Mouse (Mus musculus) left cerebral cortex, postnatal 14 days (tissue): ENCODE measurements around the gene Xkr7. TPM values are rescaled to one million over a fixed set of nuclear protein-coding genes. Genes with fewer than 3 reads are reported as not detected.
A peak's percentile ranks its signal among the peaks of the same experiment; 100 is the strongest.

Source experiments
- DNase-seq, 2 experiments: peaks; one replicate each; pipeline ENCODE4 v3.0.0; 2021 to 2022; ENCODE audit warnings: low spot score in 2 of 2, mixed read lengths in 1 of 2
- intact Hi-C: fragments of 180-260 bp; cut with DNase I; formaldehyde crosslinking; loops from one replicate; pipeline ENCODE4 v1.15.1; 2025
- long read RNA-seq, 2 experiments: library from polyadenylated mRNA; stranded (forward); transcript quantifications; one replicate each; pipeline ENCODE4 v2.0.0; 2021
- total RNA-seq, 2 experiments: library from RNA; stranded (reverse); gene quantifications; 2 replicates each; pipeline ENCODE4 v1.2.3; 2021

The Xkr7 gene
- total RNA-seq = 1 to 10 TPM; 7.4 to 8.5 TPM
- long read RNA-seq, experiment 1 = 0 reads
- long read RNA-seq, experiment 2 = 0 reads

DNA sequence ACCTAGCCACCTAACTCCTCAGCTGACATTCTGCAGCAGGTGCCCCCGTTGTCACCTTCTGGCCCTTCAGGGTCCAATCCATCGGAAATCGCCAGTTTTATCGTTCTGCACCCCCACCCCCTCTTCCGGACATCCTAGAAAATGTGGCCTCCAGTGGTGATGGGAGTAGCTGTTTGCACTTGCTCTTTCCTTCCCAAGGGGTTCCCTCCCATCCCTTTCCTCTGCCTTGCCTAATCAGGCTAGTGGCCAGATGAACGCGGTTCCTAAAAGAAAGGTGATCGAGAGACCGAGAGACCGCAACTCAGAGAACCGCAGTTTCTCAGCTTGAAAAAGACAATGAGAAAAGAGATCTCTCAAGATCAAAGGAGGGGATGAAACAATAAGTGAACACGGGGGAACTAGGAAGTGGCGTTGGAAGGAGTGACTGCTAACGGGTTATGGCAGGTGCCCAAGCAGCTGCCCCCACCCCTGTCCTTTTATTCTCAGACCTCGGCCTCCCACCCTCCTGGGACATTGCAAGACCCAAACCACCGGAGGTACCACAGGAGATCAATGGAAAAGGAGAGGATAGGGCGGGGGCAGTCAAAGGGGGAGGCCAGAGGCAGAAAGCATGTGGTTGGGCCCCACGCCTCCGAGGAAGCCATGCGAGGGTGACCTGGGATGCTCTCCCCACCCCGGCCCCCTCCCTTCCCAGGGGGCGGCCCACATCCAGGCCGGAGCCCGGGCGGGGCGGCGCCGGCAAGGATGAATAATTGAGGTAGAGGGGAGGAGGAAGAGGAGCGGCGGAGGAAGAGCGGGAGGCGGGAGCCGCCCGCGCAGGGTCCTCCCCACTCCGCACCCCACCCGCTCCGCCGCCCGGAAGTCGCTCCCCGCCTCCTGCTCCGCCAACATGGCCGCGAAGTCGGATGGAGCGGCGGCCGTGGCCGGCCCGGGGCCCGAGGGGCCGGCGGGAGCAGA lies at the start of gene Xkr7:
Xkr7 (plus strand) TSS at position 727 of the 957 bp plus-strand sequence.
- peak in 1 of 2 experiments; percentile 40 for DNase-seq
- intact Hi-C loops = no loop called here

DNA sequence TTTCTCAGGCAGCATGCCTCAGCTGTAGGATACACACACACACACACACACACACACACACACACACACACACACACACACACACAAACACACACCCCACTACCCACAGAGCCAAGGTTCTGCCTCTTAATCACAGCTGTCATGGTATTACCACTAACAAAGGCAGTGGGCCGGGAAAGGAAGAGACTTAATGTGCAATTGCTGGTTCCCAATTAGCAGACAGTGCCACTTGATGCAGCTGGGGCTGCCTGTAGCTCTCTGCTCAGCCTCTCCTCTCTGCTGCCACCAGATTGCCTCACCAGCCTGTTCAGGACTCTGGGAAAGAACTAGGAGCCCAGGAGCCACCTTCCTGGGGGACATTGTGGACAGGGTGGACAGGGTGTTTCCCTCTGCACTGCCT lies 46.1 kb upstream of the Xkr7 start:
- DNase-seq = peak; percentile 43 to 70
- intact Hi-C loops = no loop called here

DNA sequence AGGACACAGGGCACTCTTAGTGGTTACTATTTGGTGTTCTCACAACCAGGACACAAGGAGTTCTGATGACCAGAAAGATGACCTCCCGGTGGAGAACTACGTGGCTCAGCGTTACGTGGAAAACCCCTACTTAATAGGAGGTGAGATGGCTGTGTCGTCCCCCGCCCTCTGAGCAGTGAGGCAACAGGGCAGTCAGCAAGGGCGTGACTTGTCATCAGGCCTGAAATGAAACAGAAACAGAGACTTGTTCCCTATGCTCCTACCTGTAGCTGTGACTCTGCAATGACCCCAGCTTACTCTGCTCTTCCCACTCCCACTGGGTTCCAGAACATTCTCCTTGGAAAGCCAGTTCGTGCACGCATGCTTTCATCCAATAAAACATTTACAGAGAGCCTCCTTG lies 40.1 kb upstream of the Xkr7 start:
- DNase-seq = no peak
- intact Hi-C loops = no loop called here

DNA sequence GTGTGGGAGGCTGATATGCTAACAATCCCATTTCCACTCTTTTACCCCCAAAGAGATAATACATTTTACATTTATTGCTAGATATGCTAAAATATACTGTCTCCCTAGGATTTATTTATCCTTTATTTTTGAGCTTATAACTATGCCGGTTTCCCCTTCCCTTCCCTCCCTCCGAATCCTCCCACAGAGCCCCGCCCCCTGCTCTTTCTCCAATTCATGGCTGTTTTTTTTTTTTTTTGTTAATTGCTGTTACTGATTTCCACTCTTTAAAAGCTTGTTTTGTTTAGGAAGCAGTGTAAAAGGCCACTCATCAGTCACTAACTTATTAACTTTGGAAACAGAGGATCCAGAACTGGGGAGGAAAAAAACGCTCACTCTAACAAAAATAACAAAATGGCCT lies 34.6 kb upstream of the Xkr7 start:
- intact Hi-C loops = no loop called here
- no peak for DNase-seq

DNA sequence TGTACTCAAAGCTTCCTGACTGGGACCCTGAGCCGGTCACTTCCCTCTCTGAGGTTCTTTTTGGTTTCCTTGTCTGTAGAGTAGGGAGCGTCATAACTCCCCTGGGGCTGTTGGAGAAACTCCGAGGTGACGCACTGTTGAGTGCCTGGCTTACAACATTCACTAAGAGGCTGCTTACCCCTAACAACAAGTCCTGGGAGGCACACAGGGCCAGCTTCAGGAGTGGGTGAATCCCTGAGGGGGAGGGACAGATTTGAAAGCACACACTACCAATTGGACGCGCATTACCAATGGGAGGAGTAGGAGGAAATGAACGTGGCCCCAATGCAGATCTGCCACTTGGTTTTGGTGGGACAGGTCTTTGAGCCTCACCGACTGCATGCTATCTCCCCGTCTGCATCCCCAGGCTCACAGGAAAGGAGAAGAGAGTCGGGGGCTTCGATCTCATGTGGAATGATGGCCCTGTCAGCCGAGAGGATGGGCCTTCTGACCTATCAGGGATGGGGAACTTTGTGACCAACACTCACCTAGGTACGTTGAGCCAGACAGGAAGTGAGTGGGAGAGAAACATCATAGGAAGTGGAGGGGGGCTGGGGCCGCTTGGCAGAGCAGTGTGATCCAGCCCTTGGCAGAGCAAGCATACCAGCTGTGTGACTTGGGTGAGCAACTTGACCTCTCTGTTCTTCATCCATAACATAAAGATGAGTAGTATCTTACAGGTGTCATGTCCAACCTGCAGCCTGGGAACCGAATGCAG lies 29.0 kb upstream of the Xkr7 start:
- intact Hi-C loops = no loop called here
- no peak for DNase-seq

DNA sequence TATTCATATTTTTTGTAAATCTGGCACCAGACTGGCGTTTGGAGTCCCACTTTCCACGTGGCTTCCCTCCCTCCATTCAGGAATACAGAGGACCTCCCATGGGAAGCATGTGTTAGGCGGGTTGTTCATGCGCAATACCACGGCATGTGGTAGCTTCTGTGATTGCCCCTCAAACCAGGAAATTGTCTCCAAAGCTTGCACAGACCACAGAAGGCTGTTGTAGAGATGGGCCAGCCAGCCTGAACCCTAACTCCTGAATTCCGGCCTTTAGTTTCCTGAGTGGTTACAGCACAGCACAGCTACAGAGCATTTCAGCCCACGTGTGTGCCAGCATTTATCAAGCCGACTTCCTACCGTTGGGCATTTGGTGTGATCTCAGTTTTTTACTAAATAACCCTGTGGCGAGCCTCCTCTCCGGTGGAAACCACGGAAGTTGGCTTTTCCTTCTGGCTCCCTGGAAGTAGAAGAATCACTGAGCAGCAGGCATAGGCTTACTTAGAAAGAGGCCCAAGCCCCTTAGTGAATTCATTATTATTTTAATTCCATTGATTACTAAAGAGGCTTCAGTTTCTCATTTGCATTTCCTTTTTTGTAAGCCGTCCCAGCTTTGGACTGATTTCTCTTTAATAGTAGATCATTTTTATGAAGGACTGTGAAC lies 27.8 kb upstream of the Xkr7 start:
- no peak for DNase-seq
- intact Hi-C loops = no loop called here

DNA sequence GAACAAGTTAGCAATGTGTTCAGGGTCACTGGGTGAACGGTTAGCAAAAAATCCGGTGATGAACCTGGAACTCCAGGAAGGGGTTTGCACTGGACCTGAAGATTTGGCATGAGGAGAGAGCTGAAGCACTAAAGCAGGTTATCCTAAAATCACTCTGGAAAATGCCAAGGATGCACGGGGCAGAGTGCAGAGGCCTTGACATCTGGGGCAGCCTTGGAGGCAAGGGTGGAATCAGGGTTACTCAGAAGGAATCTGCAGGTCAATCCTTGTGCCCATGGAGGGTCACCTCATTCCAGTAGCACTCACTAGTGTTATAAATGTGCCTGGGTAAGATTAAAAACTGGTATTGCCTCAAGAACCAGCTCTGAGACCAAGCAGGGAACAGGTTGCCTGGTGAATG lies 25.7 kb upstream of the Xkr7 start:
- DNase-seq = no peak
- intact Hi-C loops = no loop called here

DNA sequence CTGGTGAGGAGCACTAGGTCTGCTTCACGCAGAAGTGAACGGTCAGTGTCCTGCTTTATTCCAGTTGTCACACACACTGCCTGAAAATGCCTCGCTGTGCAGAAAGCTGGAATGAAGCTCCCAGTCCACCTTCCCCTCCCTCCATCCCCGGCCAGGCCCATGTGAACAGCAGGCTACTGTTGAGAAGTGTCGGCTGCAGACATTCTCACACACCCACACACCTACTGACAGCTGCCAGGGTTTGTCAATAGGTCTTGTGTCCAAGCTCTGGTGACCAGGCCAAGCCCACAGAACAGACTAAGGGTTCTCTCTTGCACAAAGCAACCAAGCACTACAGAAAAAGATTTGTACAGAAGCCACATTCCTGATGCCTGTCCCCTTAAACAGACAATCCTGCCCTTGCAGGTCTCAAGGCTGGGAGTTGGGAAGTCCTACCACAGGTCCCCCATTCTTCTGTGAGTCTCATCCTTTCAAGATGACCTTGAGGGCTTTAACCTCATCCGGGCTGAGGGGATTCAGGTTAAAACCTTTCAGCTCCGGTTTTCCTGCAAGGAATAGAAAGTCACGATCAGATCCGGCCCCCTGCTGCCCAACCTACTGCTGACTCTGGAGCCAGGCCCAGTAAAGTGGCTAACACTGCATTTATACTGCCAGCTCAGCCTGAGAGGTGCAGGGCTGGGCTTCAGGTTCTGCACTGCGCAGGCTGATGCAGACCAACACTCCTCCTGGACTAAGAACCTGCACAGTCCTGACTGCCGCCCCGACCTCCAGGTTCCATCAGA lies 22.3 kb upstream of the Xkr7 start:
- intact Hi-C loops = no loop called here
- no peak for DNase-seq

DNA sequence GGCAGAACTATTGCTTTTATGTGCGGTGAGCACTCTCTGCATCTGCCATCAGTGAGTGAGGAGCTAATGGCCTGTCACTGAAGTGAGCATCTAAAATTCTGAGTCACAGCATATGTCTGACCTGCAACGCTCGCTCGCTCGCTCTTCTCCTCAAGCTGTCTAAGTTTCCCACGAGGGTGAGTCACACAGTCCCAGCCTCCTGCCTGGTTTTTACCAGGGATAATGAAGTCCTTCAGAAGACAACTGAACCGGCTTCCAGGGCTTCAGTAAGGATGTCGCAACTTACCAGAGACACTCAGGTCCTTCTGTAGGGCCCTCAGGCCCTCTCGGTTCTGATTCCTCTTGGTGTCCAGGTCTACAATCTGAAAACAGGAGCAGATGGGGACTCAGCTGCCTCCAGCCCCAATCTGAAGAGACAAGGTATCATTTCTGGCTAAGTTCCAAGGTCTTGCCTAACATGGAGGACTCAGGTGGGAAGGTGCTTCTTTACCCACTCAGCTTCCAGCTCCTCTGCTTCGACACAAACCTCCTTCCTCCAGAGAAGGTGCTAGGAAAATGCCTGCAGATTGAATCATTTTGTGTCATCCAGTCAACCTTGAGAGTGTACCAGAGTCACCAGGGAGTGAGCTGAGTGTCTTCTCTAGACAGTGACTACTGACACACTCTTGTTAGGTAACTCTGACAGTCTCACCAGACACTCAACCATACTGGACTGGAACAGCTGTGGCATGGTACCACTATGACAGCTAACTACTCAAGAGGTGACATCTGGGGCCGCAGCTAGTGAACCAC lies 17.7 kb upstream of the Xkr7 start:
- DNase-seq = peak; percentile 22 to 49
- intact Hi-C loops = no loop called here

DNA sequence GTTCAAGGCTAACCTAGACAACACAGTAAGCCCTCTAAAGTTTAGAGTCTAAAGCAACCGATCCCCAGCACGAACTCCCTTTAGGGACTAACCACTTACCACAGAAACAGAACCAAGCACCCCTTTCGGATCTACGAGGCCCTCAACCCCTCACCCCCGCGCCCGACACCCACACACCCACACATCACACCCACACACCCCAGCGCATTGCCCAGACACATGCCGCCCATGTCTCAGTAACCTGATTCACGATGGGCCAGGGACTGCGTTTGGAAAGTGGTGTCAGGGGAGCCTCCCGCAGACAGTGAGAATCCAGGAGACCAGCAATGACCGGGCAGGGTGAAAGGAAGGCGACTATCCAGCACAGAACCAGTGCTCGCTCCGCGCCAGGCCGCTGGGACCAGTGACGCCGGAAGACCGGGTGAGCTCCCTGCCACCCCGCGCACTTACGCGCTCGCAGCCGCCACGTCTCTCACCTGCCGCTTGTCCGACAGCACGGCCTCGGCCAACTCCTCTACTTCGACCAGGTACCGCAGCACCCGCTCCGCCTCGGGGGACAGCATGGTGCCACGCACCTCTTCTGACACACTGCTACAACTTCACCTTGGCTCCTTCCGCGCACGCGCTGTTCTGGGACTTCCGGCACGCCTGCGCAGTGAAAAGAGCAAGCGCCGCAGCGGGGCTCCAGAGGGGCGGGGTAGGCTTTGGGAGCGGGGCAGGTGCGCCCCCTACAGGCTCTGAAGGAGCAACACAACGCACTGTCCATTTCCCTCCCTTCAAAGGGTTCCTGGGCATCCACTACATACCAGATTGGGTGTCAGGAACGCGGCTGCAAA lies 16.7 kb upstream of the Xkr7 start, which contains the start of gene Pdrg1:
Pdrg1 (minus strand) TSS at position 670 of the 836 bp plus-strand sequence.
- intact Hi-C loops = loop anchor here (5.0 kb wide), 2 partner anchors 68 to 103 kb away; partner anchors contain the start of gene Mylk2
- DNase-seq = peak; percentile 92 to 97

DNA sequence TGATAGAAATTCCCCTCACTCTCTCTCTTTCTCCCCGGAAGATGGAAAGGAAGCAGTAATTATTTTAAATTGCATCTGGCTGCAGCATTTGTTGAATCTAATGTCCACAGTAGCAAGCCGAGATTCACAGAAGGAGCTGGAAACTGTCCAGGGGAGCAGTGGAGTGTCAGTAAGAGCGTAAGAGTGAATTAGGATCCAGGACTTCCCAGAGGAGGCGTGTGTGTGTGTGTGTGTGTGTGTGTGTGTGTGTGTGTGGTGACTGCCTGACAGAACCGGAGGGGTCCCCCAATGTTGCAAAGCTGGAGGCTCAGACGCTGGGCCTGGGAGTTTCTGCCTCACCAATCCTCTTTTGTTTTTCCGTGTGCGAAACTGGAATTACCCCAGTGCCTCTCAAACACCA lies 15.8 kb upstream of the Xkr7 start:
- intact Hi-C loops = loop anchor here (5.0 kb wide), 2 partner anchors 69 to 104 kb away; partner anchors contain the start of gene Mylk2
- peak in 1 of 2 experiments; percentile 33 for DNase-seq

DNA sequence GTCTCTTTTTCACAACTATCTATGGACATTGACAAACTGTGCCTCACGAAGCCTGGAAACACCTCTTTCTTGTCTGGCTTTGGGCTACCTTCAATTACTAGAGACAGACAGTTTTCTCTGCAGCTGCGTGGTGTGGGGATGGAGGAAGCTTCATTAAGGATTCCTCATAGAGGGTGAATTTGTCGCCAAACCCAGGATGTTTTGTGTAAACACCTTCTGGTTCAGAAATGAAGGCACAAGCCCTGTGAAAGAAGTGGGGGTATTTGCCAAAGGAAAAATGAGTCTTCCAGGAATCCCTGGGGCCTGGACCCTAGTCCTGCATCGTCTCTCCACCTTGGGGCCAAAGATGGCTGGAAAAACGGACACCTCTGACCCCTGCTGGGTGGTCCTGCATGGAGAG lies 14.9 kb upstream of the Xkr7 start:
- intact Hi-C loops = loop anchor here (5.0 kb wide), 2 partner anchors 69 to 104 kb away; partner anchors contain the start of gene Mylk2
- no peak for DNase-seq

DNA sequence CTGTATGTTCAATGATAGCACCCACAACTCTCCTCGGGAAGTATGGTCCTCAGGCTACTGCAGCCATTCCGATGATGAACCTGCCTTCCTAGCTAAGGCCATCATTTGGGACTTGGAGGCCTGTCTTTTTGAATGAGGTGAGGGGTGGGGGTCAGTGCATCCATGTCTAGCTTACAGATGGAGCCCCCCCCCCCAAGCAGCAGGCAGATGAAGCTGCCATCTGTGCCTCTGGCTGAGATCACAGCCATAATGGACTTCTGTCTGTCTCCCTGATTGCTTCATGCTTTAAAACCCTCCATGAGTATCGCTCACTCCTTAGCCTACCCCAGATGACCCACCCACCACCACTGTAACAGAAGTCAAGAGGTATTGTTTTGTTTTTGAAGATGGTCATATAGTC lies 12.3 kb upstream of the Xkr7 start:
- intact Hi-C loops = loop anchor here (5.0 kb wide), 2 partner anchors 72 to 107 kb away; partner anchors contain the start of gene Mylk2
- DNase-seq = no peak

DNA sequence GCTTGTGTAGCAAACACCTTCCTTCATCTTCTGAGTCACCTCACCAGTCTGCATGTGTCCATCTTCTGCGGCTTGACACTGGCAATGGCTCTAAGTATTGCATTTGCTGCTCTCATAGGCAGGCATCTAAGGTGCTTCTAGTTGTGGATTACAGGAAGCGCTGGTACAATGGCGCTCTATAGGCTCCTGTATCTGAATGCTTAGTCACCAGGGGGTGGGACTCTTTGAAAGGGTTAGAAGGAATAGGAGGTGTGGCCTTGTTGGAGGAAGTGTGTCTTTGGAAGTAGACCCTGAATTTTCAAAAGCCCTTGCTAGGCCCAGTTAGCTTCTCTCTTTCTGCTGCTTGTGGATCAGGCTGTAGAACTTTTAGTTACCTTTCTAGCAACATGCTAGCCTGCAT lies 10.5 kb upstream of the Xkr7 start:
- DNase-seq = no peak
- intact Hi-C loops = no loop called here

DNA sequence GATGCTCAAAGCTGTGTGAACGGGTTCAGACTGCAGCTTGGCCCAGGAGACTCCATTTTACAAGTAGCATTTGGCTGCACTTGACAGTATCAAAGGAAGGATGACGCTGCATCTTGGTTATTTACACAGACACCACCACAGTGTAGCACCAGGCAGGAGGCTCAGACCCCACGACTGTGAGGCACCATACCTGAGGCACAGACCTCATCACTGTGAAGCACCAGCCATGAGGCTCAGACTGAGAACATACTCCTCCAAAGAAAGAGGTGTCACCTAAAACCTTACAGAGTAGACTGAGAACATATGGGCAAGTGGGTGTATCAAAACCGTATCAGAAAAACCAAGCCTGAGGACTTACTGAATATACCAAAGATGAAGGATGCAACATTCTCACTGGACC lies 8.8 kb upstream of the Xkr7 start:
- intact Hi-C loops = no loop called here
- peak in 1 of 2 experiments; percentile 35 for DNase-seq

DNA sequence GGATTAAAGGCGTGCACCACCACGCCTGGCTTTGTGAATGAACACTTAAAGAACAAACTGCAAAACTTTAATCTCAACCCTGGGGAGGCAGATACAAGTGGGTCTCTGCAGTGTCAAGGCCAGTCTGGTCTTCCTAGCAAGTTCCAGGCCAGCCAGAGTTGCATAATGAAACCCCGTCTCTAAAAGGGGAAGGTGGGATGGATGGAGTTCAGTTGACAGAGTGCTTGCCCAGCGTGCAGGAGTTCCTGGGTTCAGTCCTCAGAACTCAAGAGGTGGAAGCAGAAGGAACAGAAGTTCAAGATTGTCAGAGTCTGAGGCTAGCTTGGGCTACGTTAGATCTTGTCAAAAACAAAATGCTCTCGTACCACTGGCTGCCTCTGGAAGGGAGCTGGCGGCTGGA lies 5.6 kb upstream of the Xkr7 start:
- intact Hi-C loops = no loop called here
- no peak for DNase-seq

DNA sequence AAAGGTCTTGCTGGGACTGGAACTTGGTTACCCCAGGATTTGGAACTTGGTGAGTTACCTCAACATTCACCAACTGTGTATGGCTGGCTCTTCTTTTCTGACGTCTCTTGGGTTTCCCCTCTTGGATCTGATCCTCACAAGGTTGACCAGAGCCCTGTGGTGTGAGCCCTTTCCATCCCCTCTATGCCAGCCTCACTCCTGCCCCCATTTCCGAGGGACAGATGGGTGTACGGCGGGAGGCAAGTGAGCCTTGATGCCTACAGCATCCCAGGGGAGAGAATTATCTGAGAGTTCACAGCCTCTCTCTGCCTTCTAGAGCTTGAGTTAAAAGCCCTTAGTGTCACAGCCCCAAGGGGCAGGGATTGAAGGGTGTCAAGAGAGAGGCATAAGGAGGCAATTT lies 4.2 kb upstream of the Xkr7 start:
- DNase-seq = no peak
- intact Hi-C loops = no loop called here
